Mouse (Mus musculus): Measurements from ENCODE around the gene Acot6.

DNA sequence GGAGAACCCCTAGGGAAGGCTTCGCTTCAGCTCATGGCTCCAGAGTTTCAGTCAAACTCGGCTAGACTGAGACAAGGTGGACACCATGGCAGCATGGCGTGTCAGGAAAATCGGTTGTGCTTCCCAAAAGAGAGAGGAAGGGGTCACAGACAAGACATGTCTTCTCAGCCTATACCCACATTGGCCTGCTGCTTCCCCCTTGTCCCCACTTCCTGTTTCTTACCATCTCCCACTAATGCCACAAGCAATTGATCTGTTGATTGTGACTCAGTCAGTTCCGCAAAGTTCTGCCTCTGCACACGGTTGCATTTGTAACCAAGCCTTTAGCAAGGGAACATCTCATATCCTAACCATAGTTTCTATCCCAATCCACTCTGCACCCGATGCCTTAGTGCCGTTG lies 29.5 kb downstream of the Acot6 start:
- TF ChIP-seq EP300 (IDR thresholded peaks at IDR 0.05; ENCODE audit: insufficient read depth, low read depth, low read length), result no peak
- no peak for TF ChIP-seq CTCF (IDR thresholded peaks at IDR 0.05; ENCODE audit: low read depth, low read length)
- TF ChIP-seq POLR2A (IDR thresholded peaks at IDR 0.05; ENCODE audit: insufficient read depth, low read length), result no peak

Data from ES-Bruce4 (cell line).